Mouse (Mus musculus): ENCODE results near the gene Gm906. TPM values are rescaled to one million over a fixed set of nuclear protein-coding genes. Genes with fewer than 3 reads are reported as not detected.

Gene Gm906
- not detected for total RNA-seq (2023)

DNA sequence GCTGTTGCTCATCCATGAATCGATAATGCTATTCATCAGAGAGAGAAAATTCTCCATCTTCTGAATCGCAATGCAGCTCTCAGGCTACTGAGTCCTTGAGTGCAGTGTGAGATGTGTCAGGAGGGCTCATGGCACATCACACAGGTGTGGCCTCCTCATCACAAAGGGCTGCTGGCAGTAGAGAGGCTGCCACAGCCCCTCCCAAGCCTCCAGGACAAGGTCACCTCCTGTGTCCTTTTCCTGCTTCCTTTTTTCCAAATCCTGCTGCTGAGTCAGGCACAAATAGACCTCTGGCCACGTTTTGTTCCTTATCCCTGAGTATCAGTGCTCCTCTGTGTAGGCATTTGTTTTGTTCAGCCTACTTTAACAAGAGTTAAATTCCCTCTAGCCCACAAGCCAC lies at the start of gene Gm906:
Gm906 (minus strand) TSS at position 101 of the 400 bp plus-strand sequence.

Other genes starting within 250 kb of the Gm906 start
- 14.9 TPM for gene Fbxw17, start 167.6 kb upstream of the Gm906 start, total RNA-seq (2023)
- gene Gm47429, start 193.6 kb upstream of the Gm906 start, total RNA-seq (2023), result not detected
- gene Nutm2, start 217.0 kb upstream of the Gm906 start, total RNA-seq (2023), result not detected

All from CD8-positive naive resting alpha-beta T cell, adult 57 days (primary cell).